Mouse (Mus musculus) CH12.LX (cell line): ENCODE results near the gene Pdcd4. TPM values are rescaled to one million over a fixed set of nuclear protein-coding genes. Genes with fewer than 3 reads are reported as not detected.

Experiments used
- DNase-seq: peaks from one replicate; pipeline ENCODE4 v3.0.0-alpha.2; 2013; ENCODE audit errors: extremely low read depth
- H3K27ac ChIP-seq: 2 replicates; pipeline ENCODE4 v1.5.1; 2012; ENCODE audit warnings: low read depth, mild to moderate bottlenecking, control low read depth, moderate library complexity; ENCODE audit not compliant: insufficient read depth
- H3K27me3 ChIP-seq: replicated peaks from 2 replicates; pipeline ENCODE3; 2012; ENCODE audit warnings: inconsistent platforms
- H3K36me3 ChIP-seq, 2 experiments: replicated peaks in 1 of 2; 2 replicates each; pipeline versions ENCODE3 to v1.6.1; 2012; ENCODE audit warnings: inconsistent platforms in 1 of 2, low read length in 1 of 2, mild to moderate bottlenecking in 1 of 2, mixed read lengths in 1 of 2, moderate library complexity in 1 of 2; ENCODE audit not compliant: control insufficient read depth in 1 of 2, insufficient read depth in 1 of 2
- H3K4me1 ChIP-seq, 2 experiments: 2 replicates each; pipeline ENCODE4 v1.6.1; 2012; ENCODE audit warnings: inconsistent platforms in 1 of 2, moderate library complexity in 1 of 2; ENCODE audit not compliant: insufficient read depth in 2 of 2, control insufficient read depth in 1 of 2
- H3K4me2 ChIP-seq: 2 replicates; pipeline ENCODE4 v1.6.1; 2012; ENCODE audit warnings: low read depth, mild to moderate bottlenecking, control low read depth; ENCODE audit not compliant: poor library complexity, insufficient read depth, severe bottlenecking
- H3K4me3 ChIP-seq, 3 experiments: fragments of 150-350 bp in 1 of 3; sonication (generic) in 1 of 3; replicated peaks in 1 of 3; 2 replicates each; pipeline versions ENCODE3 to v1.5.1; 2011 to 2012; ENCODE audit warnings: low read depth in 2 of 3, low read length in 2 of 3, mild to moderate bottlenecking in 2 of 3, moderate library complexity in 2 of 3, control low read depth in 1 of 3, improper control_type of control experiment in 1 of 3, inconsistent platforms in 1 of 3, mixed read lengths in 1 of 3; ENCODE audit not compliant: poor library complexity in 1 of 3
- H3K79me2 ChIP-seq: replicated peaks from 2 replicates; pipeline ENCODE4 v1.6.1; 2012; ENCODE audit warnings: mild to moderate bottlenecking, moderate library complexity; ENCODE audit not compliant: control insufficient read depth, poor library complexity, insufficient read depth, severe bottlenecking; ENCODE audit errors: extremely low read depth
- H3K9ac ChIP-seq: 2 replicates; pipeline ENCODE4 v1.6.1; 2012; ENCODE audit warnings: low read depth, mild to moderate bottlenecking, control low read depth, moderate library complexity; ENCODE audit not compliant: insufficient read depth
- H3K9me3 ChIP-seq: replicated peaks from 2 replicates; pipeline ENCODE3; 2012; ENCODE audit warnings: low read length, inconsistent platforms, mixed read lengths
- CHD2 ChIP-seq: IDR thresholded peaks from 2 replicates; pipeline ENCODE4 v1.6.1; 2011; ENCODE audit warnings: low read length, improper control_type of control experiment
- CTCF ChIP-seq, 2 experiments: IDR thresholded peaks in 1 of 2; conservative IDR thresholded peaks in 1 of 2; 2 replicates each; pipeline ENCODE4 v1.5.1; 2011 to 2012; ENCODE audit warnings: low read depth in 2 of 2, low read length in 2 of 2, improper control_type of control experiment in 1 of 2, inconsistent platforms in 1 of 2, mild to moderate bottlenecking in 1 of 2, moderate library complexity in 1 of 2
- EP300 ChIP-seq: IDR thresholded peaks from 2 replicates; pipeline ENCODE4 v1.6.1; 2011; ENCODE audit warnings: low read length, improper control_type of control experiment
- JUND ChIP-seq: conservative IDR thresholded peaks from 2 replicates; pipeline ENCODE4 v1.6.1; 2011; ENCODE audit warnings: low read depth, low read length, improper control_type of control experiment
- MEF2A ChIP-seq: IDR thresholded peaks from 2 replicates; pipeline ENCODE4 v1.6.1; 2014; ENCODE audit warnings: low read depth, mild to moderate bottlenecking, inconsistent platforms, low read length, improper control_type of control experiment, borderline replicate concordance
- NELFE ChIP-seq: IDR thresholded peaks from 2 replicates; pipeline ENCODE4 v1.6.1; 2011; ENCODE audit warnings: low read depth, low read length, improper control_type of control experiment
- NRF1 ChIP-seq: IDR thresholded peaks from 2 replicates; pipeline ENCODE4 v1.6.1; 2014; ENCODE audit warnings: low read depth, mild to moderate bottlenecking, inconsistent platforms, low read length, improper control_type of control experiment, moderate library complexity
- PAX5 ChIP-seq: IDR thresholded peaks from 2 replicates; pipeline ENCODE4 v1.6.1; 2012; ENCODE audit warnings: low read length, inconsistent platforms, mixed read lengths
- POLR2A ChIP-seq: IDR thresholded peaks from 2 replicates; pipeline ENCODE4 v1.6.1; 2011; ENCODE audit warnings: low read depth, mild to moderate bottlenecking, improper control_type of control experiment, low read length
- RAD21 ChIP-seq: IDR thresholded peaks from 2 replicates; pipeline ENCODE4 v1.6.1; 2011; ENCODE audit warnings: low read depth, mild to moderate bottlenecking, low read length, improper control_type of control experiment, moderate library complexity
- UBTF ChIP-seq: IDR thresholded peaks from 2 replicates; pipeline ENCODE4 v1.6.1; 2012; ENCODE audit warnings: low read depth, mild to moderate bottlenecking, inconsistent platforms, low read length, improper control_type of control experiment, moderate library complexity
- ZC3H11A ChIP-seq: IDR thresholded peaks from 2 replicates; pipeline ENCODE4 v1.6.1; 2012; ENCODE audit warnings: low read depth, mild to moderate bottlenecking, inconsistent platforms, low read length, improper control_type of control experiment
- dilution Hi-C: fragments of 300-500 bp; cut with MboI; formaldehyde crosslinking; loops from 2 replicates; pipeline ENCODE4 v1.14.3; 2020; ENCODE audit warnings: low sequenced_read_pairs; ENCODE audit not compliant: extremely low pct_unique_long_range_greater_than_20kb, extremely low pct_ligation_motif_present
- in situ Hi-C: fragments of 300-500 bp; cut with MboI; formaldehyde crosslinking; loops from 3 replicates; pipeline ENCODE4 v1.14.3; 2019; ENCODE audit warnings: low sequenced_read_pairs, low pct_ligation_motif_present, low pct_unique_long_range_greater_than_20kb, mixed read lengths
- polyA plus RNA-seq: library from polyadenylated mRNA; unstranded; fragments of >175 nt; gene quantifications from 2 replicates; pipeline ENCODE4 v1.2.1, GENCODE M21; 2012; ENCODE audit warnings: low read depth; ENCODE audit not compliant: insufficient read length
- total RNA-seq, 2 experiments: library from RNA; depleted of rRNA; stranded (reverse); fragments of 300-350 nt in 1 of 2; fragments of >200 nt in 1 of 2; gene quantifications; 2 replicates each; pipeline ENCODE4 v1.2.3; 2012 to 2014

Gene Pdcd4
- total and polyA plus RNA-seq, 3 experiments = 24.4 to 39.0 (median 26.3) TPM

- Histone ChIP-seq H3K4me3 (no peak overlapping the region), H3K36me3 (peaks cover 18 to 68% of the 10 kb centered on the region in 2 experiments), H3K79me2 (no peaks in the 10 kb centered on the region), H3K9ac (no peak overlapping the region), H3K27ac (no peak overlapping the region), H3K4me1 (no peaks in the 10 kb centered on the region), H3K27me3 (no peaks in the 10 kb centered on the region), H3K9me3 (no peaks in the 10 kb centered on the region), H3K4me2 (no peak overlapping the region)
- in situ Hi-C loops = no loop called here
- TF ChIP-seq NRF1 (no peak), UBTF (no peak), PAX5 (no peak), POLR2A (no peak), CTCF (conservative IDR thresholded peaks at IDR 0.05 in 1 of 2, IDR thresholded peaks at IDR 0.05 in 1 of 2; ENCODE audit: low read depth in 2 of 2, low read length in 2 of 2) (no peak), ZC3H11A (no peak), NELFE (no peak)
- dilution Hi-C loops = no loop called here
- DNase-seq = no peak
Observed at GRCm38 (mm10) chr19:53933050-53933449, 41.0 kb downstream of the Pdcd4 start.

DNA sequence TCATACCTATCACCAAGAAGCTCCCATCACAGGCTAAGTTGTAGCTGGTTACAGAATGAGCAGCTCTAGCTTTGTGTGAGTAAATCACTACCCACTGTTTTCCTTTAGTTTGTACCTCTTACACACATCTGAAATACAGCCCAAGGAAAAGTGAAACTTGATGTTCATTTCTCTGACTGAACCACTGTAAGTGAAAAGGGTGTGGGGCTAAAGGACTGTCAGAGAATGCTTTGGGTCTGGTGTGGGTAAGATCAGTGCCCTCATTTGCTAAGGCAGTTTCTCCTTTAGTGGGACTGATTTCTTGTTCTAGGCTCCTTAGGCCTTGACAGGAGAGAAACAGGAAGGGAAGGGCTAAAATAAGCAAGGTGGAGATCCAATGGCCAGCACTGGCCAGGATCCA, 42.0 kb downstream of the Pdcd4 start:
- Histone ChIP-seq H3K9ac (no peak overlapping the region), H3K4me2 (no peak overlapping the region)
- DNase-seq = no peak
- TF ChIP-seq MEF2A (no peak), JUND (no peak)
- TF ChIP-seq, all 38 proteins: peak for 0
- no peaks in the 10 kb centered on the region for H3K4me1 ChIP-seq
- in situ Hi-C loops (no loop called here), dilution Hi-C loops (no loop called here)
- no peaks in the 10 kb centered on the region for H3K27me3 ChIP-seq
- no peak overlapping the region for H3K27ac ChIP-seq
- H3K79me2 ChIP-seq = no peaks in the 10 kb centered on the region
- peaks cover 21 to 66% of the 10 kb centered on the region in 2 experiments for H3K36me3 ChIP-seq
- H3K9me3 ChIP-seq = no peaks in the 10 kb centered on the region
- H3K4me3 ChIP-seq = no peak overlapping the region

DNA sequence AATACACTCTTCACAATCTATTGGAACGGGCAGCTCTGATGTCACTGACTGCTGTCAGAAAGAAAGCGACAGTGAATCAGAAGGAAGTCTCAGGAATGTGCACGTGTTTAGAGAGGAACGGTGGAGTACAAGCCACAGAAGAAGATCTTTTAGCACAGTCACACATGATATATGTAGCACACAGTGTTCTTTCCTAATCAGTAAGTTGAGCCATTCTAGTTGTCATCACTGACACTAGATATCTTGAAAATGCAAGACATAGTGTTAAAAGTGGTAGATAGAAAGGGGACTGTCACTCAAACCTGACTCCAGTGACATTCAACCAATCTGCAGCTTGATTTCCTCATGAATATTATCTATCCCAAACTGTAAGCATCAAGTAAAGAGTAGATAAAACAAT, 47.4 kb downstream of the Pdcd4 start:
- no peak for DNase-seq
- H3K36me3 ChIP-seq = peaks cover 8 to 44% of the 10 kb centered on the region in 2 experiments
- dilution Hi-C loops = no loop called here
- in situ Hi-C loops = no loop called here
- no peaks in the 10 kb centered on the region for H3K9me3 ChIP-seq
- H3K4me1 ChIP-seq = peaks cover 0 to 9% of the 10 kb centered on the region in 2 experiments; a peak in 2 of 4 replicates
- no peak overlapping the region for H3K9ac ChIP-seq
- no peak overlapping the region for H3K4me2 ChIP-seq
- H3K27me3 ChIP-seq = no peaks in the 10 kb centered on the region
- no peak overlapping the region for H3K4me3 ChIP-seq
- no peaks in the 10 kb centered on the region for H3K79me2 ChIP-seq
- no peak overlapping the region for H3K27ac ChIP-seq
- TF ChIP-seq EP300 = no peak
- no peak for TF ChIP-seq NRF1
- TF ChIP-seq CHD2 = no peak
- no peak for TF ChIP-seq RAD21
